Mouse (Mus musculus) adrenal gland, postnatal 25 days (tissue): ENCODE results near the gene BC067074. TPM values are rescaled to one million over a fixed set of nuclear protein-coding genes. Genes with fewer than 3 reads are reported as not detected.
"Not testable (repeated sequence)": the region's sequence is repeated elsewhere in the genome, so short reads cannot be mapped to it uniquely, and the experiment has no call there.

ENCODE experiments used
- DNase-seq: peaks from one replicate; pipeline ENCODE4 v3.0.0; 2021; ENCODE audit warnings: mixed read lengths
- long read RNA-seq: library from polyadenylated mRNA; stranded (forward); transcript quantifications from one replicate; pipeline ENCODE4 v2.0.0, GENCODE M21; 2021
- total RNA-seq: library from RNA; stranded (reverse); gene quantifications from 2 replicates; pipeline ENCODE4 v1.2.3, GENCODE M21; 2021

BC067074 gene
- total RNA-seq = 0.81 and 0.85 TPM in 2 replicates
- long read RNA-seq = 0 reads

- peak; percentile 22 for DNase-seq
Measured at GRCm38 (mm10) chr13:113292975-113293706, at the start of gene BC067074. Gene BC067074, plus strand, starts transcription at chr13:113293159.

GRCm38 (mm10) chr13:113245025-113245424, 47.9 kb upstream of the BC067074 start:
- no peak for DNase-seq

- not testable (repeated sequence) for DNase-seq
Measured at GRCm38 (mm10) chr13:113252580-113252979, 40.4 kb upstream of the BC067074 start.

GRCm38 (mm10) chr13:113256766-113257165, 36.2 kb upstream of the BC067074 start:
- DNase-seq = no peak

DNA sequence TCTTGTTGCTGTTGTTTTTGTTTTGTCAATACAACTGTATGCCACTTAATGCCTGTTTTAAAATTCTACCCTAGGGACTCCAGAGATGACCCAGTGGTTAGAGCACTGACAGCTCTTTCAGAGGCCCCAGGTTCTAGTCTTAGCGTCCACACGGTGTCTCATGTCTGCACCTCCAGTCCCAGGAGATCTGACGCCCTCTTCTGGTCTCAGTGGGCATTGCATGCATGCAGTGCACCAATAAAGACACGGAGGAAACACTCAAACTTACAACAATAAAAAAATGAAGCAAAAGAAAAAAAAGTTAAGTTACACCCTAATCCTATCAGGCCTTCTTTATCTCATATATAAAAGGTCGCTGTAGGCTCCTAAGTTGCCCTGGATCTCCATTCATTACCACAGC, 35.8 kb upstream of the BC067074 start:
- no peak for DNase-seq

DNA sequence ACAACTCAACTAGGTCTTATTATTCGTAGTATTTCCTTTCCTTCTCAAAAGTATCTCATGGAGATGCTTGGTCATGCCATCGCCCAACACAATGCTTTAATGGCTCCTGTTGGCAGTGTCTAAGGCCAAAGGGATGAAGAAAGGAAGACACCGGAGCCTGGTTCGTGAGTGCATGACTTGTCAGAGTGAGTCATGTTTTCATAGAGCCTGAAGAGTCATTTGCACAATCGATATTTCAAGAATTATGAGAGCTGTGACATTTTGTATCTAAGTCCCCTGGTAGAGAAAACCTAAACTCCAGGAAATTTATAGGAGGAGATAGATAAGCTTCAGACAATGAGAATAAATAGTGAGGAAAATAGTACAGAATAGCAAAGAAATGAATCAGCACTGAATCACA, 33.7 kb upstream of the BC067074 start:
- no peak for DNase-seq

- no peak for DNase-seq
Measured at GRCm38 (mm10) chr13:113262822-113263221, 30.1 kb upstream of the BC067074 start.

- DNase-seq = peak; percentile 60
Measured at GRCm38 (mm10) chr13:113265257-113265656, 27.7 kb upstream of the BC067074 start.

DNA sequence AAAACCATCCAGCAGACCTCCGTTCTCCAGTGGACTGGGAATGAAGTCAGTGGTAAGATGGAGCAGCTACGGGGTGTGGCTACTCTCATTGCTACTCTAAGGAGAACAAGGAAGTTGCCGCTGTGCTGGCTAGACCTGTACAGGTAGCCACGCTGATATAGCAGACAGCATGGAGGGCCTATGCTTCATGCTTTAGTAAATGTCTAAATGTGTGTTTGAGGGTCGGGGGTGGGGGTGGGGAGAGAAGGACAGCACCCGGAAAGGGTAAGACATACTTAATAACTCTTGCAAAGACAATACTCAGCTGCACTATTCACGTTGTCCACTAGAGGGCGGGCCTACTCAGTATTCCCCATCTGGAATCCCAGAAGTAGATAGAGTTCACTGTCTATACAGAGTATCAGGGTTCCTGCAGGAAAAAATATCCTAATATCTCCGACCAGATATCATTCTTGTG, 26.4 kb upstream of the BC067074 start:
- DNase-seq = peak; percentile 67

GRCm38 (mm10) chr13:113267204-113267603, 25.8 kb upstream of the BC067074 start:
- DNase-seq = no peak

GRCm38 (mm10) chr13:113269777-113270776, 22.9 kb upstream of the BC067074 start:
- peak; percentile 73 for DNase-seq

- no peak for DNase-seq
Measured at GRCm38 (mm10) chr13:113271189-113271588, 21.8 kb upstream of the BC067074 start.

- DNase-seq = no peak
Measured at GRCm38 (mm10) chr13:113287141-113287540, 5.8 kb upstream of the BC067074 start.

DNA sequence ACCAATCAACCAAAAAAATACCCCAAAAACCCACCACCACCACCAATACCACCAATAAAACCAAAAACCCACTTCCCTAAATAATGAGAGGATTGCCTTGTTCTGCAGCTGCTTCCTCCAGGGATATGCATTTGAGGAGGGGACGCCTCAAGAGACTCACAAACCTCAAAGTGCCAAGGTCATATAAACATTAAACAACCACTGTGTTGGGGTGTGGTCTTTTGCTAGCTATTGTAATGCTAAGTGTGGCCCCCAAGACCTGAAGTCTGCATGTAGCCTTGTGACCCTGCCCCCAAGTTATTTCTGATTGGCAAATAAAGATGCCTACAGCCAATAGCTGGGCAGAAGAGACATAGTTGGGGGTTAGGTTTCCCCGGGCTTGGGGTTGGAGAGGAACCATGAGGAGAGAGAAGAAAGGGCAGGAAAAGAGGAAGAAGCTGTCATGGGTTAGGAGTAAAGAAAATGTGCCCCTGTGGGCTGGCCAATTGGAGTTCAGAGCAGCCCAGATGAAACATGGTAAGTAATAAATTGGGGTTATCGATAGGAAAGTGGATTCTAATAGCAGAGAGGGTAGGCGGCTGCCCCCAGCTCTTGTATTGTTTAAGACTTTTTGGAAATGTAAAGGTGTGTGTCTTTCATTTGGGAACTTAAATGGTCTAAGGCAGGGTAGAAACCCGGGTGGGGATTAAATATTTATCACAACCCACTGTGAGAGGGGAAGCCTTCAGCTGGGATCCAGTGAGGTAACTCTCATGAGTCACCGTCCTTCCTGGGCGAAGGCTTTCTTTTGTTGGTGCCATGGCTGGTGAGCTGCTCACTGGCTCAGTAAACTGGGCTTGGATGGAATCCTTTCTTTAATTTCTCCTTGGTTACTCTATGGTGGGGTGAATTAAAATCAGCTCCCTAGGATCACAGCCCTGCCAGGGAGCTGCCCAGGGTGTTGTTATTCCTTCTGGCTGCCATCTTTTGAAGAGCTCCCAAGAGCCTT, 4.5 kb upstream of the BC067074 start:
- no peak for DNase-seq

- DNase-seq = no peak
Measured at GRCm38 (mm10) chr13:113289760-113290159, 3.2 kb upstream of the BC067074 start.

GRCm38 (mm10) chr13:113292001-113292400, 958 bp upstream of the BC067074 start:
- DNase-seq = no peak

GRCm38 (mm10) chr13:113293707-113294432, 911 bp downstream of the BC067074 start:
- no peak for DNase-seq

DNA sequence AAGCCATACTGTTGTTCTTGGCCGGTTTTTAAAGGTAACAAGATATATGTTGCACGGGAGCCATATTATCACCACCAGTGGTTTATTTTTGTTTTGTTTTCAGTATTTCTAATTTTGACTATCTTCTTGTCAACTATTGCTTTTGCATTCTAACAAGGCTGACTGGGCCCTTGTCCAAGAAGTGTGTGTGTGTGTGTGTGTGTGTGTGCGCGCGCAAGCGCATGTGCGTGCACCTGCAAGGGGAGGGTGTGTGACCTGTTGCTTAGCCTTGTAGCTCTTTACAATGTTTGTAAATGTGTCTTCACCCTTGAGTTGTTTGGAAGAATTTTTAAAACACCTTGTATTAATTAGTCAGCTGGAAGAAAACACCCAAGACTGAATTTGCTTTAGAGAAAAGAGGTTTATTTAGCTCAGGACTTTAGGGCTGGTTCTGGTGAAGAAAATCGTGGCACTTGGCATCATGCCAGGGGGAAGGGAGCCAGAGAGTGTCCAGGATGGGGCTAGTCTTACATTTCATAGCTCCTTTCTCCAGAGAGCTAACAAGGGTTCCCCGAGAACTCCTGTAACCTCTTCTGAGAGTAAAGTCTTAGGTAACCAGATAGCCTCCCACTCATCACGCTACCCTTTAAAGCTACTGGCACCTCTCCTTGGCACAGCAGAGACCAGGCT, 3.0 kb downstream of the BC067074 start:
- no peak for DNase-seq

GRCm38 (mm10) chr13:113306581-113306980, 13.6 kb downstream of the BC067074 start:
- DNase-seq = no peak

- no peak for DNase-seq
Measured at GRCm38 (mm10) chr13:113319588-113319987, 26.6 kb downstream of the BC067074 start.
